Mouse (Mus musculus) layer of hippocampus, adult 6 months (tissue): ENCODE data around the gene Mum1l1. TPM values are rescaled to one million over a fixed set of nuclear protein-coding genes. Genes with fewer than 3 reads are reported as not detected.

Experiments
- long read RNA-seq, 2 experiments: library from polyadenylated mRNA; unstranded; transcript quantifications; one replicate each; pipeline ENCODE4 v2.0.0; 2019 to 2020
- polyA plus RNA-seq: library from polyadenylated mRNA; unstranded; fragments of <200 nt; fragmentation: Nextera tagmentation; gene quantifications from 2 replicates; pipeline ENCODE4 v1.2.3, GENCODE M21; 2021

Mum1l1 gene
- polyA plus RNA-seq = 4.1 and 5.7 TPM in 2 replicates
- long read RNA-seq, experiment 1, full-length matches to known transcripts = 7 of 8 reads
- long read RNA-seq, experiment 1, partial matches to known transcripts = 0 of 8 reads
- long read RNA-seq, experiment 1, other reads (novel, unspliced or antisense) = 1 of 8 reads
- long read RNA-seq, experiment 2, transcript Mum1l1-208 (5 exons, 1,049 nt) = major isoform, 11 of 23 reads
- long read RNA-seq, experiment 2, partial matches to known transcripts = 3 of 23 reads
- long read RNA-seq, experiment 2, other reads (novel, unspliced or antisense) = 5 of 23 reads

GRCm38 (mm10) chrX:139209829-139210225, at the start of gene Mum1l1:
TSS of gene Mum1l1 (plus strand) at chrX:139210042.

GRCm38 (mm10) chrX:139178928-139179327, 30.9 kb upstream of the Mum1l1 start, which contains the start of gene 4933428M09Rik:
TSS of gene 4933428M09Rik (plus strand) at chrX:139179228.

Other genes starting within 250 kb of the Mum1l1 start
- not detected in 2 replicates for gene Serpina7, start 124.8 kb upstream of the Mum1l1 start, polyA plus RNA-seq
- not detected in 2 replicates for gene 4930513O06Rik, start 123.8 kb upstream of the Mum1l1 start, polyA plus RNA-seq
- gene 4933428M09Rik, start 30.8 kb upstream of the Mum1l1 start, polyA plus RNA-seq = not detected in 2 replicates
- gene Trap1a, start 123.6 kb downstream of the Mum1l1 start, polyA plus RNA-seq = not detected in 2 replicates